Mouse (Mus musculus) kidney, adult 9 months (tissue): Measurements from ENCODE around the gene Sh3rf3.
A peak's percentile ranks its signal among the peaks of the same experiment; 100 is the strongest.

ENCODE experiments used
- DNase-seq: peaks from one replicate; pipeline ENCODE4 v3.0.0; 2022

Gene Sh3rf3

DNA sequence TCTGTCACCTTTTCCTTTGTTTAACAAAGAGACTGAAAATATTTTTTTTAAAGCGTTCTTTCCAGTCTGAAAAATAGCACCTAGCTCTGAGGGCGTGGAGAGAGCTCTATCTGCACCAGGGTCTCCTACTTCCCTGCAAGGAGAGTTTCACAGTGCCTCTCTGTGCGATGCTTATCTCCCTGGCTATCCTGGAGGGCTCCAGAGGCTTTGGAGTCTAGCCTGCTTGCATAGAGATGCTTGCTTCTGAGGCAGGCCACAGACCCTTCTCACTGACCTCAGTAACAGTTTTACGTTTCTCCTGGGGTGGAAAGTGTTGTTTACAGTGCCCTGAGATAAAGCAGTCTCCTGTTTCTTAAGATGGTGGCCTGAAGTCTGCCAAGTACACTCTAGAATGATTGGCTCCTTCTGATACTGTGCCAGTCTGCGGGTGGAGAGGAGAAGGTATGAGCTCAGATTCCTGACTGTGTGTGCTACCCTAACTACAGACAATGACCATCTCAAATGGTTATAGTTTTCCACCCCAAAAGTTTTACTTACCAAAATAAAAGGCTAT is 42.1 kb downstream of the Sh3rf3 start:
- DNase-seq = no peak

DNA sequence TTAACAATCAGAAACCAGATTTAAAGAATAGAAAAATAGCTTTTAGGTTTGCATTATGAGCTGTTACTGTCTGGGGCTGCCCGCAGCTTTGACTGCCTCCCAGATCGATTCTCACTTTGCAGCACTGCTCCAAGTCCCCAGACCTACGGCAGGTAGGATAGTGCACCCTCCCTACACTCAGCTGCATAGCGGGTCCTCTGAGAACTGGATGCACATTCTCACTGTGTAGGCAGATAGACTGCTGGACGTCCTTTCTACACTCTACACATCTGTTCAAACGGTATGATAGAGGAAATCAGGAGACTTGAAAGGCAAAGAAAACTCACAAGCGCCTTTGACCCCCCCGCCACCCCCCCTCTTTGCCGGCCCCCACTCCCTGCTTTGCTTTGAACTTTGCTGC is 42.7 kb downstream of the Sh3rf3 start:
- no peak for DNase-seq

GRCm38 (mm10) chr10:58856742-58857141 is 43.6 kb downstream of the Sh3rf3 start:
- DNase-seq = no peak

GRCm38 (mm10) chr10:58864735-58865134 is 51.6 kb downstream of the Sh3rf3 start:
- no peak for DNase-seq

- DNase-seq = no peak
Measured at GRCm38 (mm10) chr10:58867536-58867935, 54.4 kb downstream of the Sh3rf3 start.

DNA sequence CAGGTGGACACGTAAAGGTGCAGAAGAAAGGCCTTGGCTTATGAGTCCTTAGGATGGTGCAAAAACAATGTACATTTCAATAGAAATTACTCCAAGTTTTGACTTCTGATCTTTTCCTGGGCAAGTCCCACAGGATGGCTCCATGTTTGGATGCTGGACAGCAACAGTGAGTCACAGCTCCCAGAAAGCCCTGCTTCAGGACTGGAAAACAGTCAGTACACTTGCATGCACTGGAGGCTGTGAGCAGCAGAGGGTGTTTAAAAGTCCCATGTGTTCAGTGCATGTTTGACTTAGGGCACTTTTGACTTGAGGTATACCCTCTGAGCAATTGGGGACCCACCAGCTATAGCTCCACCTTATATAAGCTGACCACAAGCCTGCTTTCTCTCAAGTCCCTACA is 56.7 kb downstream of the Sh3rf3 start:
- DNase-seq = no peak

DNA sequence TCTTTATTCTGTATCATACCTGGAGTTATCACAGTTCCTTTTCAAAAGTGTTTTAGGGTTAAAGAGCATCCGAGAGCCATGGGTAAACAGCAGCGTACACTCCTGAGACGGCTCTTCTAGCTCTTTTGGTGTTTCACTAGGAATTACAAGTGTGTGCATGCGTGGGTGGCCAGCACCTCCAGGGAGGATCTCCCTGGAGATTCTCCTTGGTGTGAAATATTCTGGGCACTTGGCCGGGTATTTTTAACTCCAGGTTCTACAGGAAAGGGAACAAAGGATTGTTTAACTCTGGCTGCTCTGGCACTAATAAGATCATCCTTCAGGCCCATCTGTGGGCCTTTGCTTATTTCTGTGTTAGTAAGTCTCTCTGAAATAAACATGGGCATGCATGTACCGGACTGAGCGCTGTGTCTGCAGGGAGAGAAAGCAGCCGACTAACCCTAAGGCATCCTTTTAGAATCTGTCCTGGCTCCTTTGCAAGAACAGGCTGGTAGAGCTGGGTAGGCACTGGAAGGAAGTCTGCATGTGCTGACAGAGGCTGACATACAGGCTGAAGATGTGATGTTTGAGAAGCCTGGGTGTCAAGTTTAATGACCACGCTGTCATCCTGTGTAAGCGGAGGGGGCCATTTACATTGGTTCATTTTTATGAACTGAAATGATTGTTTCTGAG is 58.1 kb downstream of the Sh3rf3 start:
- no peak for DNase-seq

- DNase-seq = no peak
Measured at GRCm38 (mm10) chr10:58871821-58872577, 58.8 kb downstream of the Sh3rf3 start.

DNA sequence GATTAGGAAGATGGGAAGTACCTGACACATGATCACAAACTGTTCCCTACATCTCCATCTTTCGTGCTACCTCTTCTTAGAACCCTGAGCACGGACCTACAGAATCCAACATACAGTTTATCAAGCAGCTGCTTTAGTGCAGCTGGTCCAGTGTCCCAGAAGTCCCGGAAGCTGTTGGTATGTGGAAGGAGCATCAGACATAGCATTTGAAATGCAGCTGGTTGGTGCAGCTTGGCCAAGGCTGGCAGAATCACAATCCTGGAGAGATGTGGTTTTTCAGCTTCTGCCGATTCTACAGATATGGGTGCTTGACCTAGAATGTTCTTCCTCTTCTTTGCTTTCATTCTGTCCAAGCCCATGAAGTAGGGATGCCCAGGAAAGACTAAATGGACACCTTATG is 64.7 kb downstream of the Sh3rf3 start:
- DNase-seq = no peak

- no peak for DNase-seq
Measured at GRCm38 (mm10) chr10:58878636-58879035, 65.5 kb downstream of the Sh3rf3 start.

- no peak for DNase-seq
Measured at GRCm38 (mm10) chr10:58882741-58883140, 69.6 kb downstream of the Sh3rf3 start.

DNA sequence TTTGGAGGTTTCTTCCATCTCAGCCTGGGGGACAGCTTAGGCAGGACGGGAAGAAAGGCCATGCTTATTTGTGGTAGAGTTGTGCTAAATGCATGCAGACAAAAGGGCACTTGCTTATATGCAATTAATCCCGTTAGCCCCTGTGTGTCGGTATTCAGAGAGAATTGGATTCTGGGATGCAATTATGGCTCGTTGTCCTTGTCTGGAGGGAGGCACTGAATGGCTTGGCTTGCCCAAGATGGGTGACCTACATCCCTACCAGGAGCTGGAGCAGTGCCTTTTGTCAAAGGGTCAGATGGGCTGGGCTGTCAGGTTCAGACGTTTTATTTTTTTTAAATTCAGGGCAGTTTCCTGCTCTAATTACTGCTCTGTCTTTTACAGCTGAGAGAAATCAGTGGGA is 72.2 kb downstream of the Sh3rf3 start:
- no peak for DNase-seq

GRCm38 (mm10) chr10:58885816-58886215 is 72.7 kb downstream of the Sh3rf3 start:
- DNase-seq = no peak

DNA sequence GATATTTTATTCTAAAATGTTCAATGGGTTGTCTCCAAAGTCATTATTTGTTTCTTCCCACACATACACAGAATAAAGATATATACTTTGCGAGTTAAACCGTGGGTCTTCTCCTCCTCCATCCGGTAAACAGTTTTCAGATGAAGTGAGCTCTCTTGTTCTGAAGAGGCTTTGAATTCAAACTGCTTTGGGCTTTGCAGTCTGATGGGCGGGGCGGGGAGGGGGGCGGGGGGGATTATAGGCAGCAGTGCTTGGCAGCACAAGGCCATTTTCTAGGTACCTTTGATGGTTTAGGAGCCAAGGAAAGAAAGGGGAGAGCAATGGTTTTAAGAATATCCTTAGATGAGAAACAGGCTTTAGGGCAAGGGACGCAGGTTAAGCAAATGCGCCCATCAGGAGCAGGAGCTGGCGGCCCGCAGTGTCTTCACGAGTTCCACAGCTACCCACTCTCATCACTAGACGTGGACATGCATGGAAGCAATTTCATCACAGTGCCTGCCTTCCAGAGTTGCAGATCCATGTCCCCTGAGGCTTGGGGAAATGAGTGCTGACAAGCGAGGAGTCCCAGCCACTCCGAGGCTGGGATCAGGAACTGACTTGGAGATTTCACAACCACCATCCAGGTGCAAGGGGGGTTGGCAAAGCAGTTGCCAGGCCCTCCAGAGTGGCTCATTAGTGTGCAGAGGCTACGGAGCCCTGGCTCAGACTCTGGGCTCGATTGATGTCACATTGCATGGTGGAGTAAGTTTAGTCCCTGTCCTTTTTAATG is 77.7 kb downstream of the Sh3rf3 start:
- no peak for DNase-seq

- DNase-seq = no peak
Measured at GRCm38 (mm10) chr10:58895431-58895830, 82.3 kb downstream of the Sh3rf3 start.

DNA sequence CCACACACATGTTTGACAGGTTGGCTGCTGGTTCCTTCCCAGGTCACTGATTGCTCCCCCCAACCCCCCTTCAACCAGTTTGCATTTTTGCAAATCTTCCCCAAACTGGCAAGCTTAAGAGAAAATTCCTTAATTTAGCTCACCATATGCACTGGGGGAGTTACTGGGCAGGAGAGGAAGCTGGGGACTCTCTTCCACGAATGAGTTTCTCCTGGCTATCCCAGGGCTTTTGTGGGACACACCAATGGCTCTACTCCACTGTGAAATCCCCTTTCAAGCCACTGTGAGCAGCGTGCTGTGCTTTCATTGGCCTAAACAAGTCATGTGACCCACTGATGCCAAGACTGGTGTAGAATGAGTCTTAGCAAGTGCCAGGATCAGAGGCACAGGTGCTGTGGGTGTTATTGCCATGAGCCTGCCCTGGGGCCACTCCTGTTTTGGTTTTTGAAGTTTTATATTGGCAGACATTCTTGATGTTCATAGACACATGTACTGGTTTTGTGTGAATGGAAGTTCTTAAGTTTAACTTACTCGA is 83.9 kb downstream of the Sh3rf3 start:
- DNase-seq = no peak

- no peak for DNase-seq
Measured at GRCm38 (mm10) chr10:58905253-58905652, 92.1 kb downstream of the Sh3rf3 start.

DNA sequence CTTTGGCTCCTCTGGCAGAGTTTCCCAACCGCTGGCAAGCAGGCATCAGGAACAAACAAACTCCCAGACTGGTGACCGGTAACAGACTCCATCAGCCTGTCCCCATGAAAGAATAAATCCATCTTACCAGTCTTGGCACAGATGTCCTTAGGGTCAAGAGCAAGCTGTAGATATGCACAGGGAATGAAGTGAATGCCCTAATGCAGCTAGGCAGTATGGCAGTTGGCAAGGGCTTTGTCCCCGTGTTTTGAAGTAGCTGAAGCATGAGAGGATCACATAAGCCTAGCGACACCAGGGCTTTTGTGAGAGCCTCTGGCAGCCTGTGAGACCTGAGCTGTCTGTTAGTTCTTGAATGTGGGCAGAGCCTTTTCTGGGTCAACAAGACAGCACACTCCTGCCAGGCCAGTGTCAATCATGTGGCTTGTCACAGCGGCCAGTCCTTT is 93.9 kb downstream of the Sh3rf3 start:
- DNase-seq = no peak

DNA sequence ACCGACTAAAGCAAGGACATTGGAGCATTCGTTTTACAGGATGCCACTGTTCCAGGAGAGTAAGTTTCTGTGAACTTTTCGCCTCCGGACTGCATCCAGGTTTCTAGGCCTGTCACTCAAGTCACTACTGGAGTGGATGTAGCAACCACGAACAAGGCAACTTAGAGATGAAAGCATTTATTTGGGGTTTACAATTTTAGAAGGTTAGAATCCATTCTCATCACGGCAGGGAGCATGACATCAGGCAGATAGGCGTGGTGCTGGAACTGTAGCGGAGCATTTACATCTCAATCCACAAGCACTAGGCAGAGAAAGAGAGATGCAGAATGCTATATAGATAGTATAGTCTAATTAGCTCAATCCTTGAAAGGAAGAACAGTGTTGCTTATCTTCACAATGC is 95.3 kb downstream of the Sh3rf3 start:
- DNase-seq = no peak

- no peak for DNase-seq
Measured at GRCm38 (mm10) chr10:58915301-58916245, 102.4 kb downstream of the Sh3rf3 start.

DNA sequence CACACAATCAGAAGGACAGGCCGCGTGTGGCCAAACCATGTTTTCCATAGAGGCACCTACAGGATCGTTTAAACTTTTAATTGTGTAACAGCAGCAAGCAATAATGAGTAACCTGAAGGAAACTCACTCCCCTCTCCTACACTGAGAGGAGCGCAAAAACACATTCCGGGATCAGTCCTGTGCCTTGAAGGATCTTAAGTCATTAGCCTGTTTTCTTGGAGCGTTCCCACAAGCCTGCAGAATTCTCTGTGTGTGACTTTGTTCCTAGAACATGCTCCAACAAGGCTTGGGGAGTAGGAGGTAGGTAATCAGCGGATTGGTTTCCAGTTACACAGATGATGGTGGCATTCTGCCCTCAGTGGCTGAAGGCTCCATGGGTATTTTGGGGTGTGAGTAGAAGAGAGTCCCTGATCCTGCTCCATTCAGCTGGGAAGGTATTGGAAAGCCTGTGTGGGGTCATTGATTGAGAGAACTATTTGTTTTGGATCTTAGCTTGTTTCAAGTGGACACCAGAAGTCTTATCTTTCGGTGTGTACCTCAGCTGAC is 108.6 kb downstream of the Sh3rf3 start:
- peak; percentile 9 for DNase-seq
